Mouse (Mus musculus) adrenal gland, adult 2 months (tissue): ENCODE measurements around the gene Elmsan1. TPM values are rescaled to one million over a fixed set of nuclear protein-coding genes. Genes with fewer than 3 reads are reported as not detected.

Experiments
- DNase-seq: peaks from one replicate; pipeline ENCODE4 v3.0.0; 2021
- polyA plus RNA-seq: library from polyadenylated mRNA; depleted of rRNA; stranded (reverse); fragments of >200 nt; gene quantifications from 2 replicates; pipeline ENCODE4 v1.2.3, GENCODE M21; 2012
- total RNA-seq, 2 experiments: library from RNA; stranded (reverse); gene quantifications; 2 replicates each; pipeline ENCODE4 v1.2.3; 2021

The Elmsan1 gene
- total and polyA plus RNA-seq, 3 experiments = 17.0 to 22.7 (median 20.4) TPM

GRCm38 (mm10) chr12:84151911-84152310, 66.8 kb downstream of the Elmsan1 start:
- DNase-seq = no peak

DNA sequence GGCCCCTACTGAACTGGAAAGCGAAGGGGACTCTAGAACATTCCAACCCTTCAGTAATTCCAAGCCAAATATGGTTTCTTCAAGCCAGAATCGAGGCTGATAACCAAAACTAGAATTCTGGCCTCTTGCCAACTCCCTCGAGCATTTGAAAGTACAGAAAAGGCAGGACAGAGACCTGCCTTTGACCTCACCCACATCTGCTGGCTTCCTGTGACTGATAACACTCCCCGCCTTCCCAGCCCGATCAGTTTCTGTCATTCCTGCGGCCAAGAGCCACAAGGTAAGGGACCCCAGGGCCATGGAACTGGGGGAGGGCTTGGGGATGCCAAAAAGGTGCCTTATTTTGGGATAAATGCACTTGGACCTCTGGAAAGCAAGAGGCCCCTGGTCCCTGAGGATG, 67.7 kb downstream of the Elmsan1 start:
- peak; percentile 30 for DNase-seq

- DNase-seq = no peak
These were observed 68.7 kb downstream of the Elmsan1 start for GRCm38 (mm10) chr12:84149971-84150370.

DNA sequence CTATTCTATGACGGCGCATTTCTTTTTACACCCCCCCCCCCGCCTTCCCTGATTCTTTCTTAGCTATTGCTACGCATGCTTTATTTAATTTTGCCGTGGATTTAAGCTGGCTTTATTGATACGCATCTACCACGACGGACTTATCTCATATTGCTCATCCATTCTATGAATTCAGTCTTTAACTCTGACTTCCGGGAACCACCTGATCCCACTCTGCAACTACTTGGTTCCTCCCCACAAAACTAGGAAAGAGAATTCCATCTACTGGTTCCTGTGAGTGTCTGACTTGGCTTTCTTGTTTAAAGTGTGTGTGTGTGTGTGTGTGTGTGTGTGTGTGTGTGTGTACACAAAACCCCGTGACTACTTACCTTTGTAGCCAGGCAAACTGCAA, 70.1 kb downstream of the Elmsan1 start:
- DNase-seq = no peak

DNA sequence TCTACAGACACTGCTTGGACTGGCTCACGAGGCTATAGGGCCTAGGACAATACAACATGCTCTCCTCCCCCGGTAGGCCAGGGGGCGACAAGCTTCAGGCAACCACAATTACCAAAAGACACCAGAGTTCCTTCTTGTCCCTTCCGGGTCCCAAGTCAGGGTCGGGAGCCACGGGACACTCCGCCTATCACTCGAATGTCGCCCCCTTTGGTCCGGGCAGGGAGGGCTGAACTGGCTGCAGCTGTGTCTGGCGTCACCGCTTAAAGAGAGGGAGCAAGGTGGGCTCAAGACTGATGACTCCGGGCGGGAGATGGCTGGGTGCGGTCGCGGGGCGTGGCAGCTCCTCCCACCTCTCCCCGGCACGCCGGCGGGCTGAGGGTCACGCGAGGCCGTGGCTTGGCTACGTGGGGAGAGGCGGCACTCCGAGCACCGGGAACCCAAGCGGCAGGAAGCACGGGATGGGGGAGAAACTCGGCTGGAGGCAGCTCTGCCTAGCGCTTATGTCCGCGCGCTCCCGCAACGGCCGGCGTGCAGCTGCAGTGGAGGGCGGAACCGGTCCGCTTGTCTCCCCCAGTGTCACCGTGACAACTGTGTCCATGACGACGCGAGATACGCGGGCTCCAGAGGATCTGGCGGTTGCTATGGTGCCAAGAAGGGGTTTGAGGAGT, 70.6 kb downstream of the Elmsan1 start, which contains the start of gene Pnma1:
Pnma1 (minus strand) TSS at position 536 of the 668 bp plus-strand sequence.
- DNase-seq = peak; percentile 71

DNA sequence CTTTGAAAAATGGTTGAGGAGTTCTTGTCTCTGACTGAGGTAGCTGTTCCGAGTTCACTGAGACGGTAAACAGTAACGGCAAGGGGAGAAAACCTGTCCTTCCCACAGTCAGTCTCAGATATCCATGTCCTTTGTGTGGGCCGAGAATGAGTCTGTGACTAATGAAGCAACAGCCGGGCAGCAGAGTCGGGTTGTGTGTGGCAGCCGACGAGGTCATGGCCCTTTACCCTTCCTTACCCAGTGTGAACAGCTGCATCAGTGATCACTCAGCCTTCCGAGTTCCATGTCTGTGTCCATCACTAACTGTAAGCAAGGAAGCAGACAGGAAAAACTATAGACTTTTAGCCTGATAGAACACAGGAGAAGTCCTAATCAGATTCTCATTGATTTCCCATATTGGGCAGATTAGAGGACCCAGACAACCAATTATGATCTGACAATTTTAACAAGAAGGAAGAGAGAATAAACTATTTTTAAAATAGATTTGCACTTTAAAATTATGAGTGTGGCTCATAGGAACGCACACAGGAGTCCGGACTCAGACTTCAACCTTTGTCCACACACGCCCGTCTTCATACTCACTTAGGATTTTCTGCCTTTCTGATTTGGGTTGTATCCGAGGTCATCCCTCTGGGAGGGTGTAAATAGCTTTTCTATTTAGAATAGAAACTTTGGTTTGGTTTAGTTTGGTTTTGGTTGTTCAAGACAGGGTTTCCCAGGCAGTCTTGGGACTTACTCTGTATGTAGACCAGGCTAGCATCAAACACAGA, 76.2 kb downstream of the Elmsan1 start:
- DNase-seq = peak; percentile 57

DNA sequence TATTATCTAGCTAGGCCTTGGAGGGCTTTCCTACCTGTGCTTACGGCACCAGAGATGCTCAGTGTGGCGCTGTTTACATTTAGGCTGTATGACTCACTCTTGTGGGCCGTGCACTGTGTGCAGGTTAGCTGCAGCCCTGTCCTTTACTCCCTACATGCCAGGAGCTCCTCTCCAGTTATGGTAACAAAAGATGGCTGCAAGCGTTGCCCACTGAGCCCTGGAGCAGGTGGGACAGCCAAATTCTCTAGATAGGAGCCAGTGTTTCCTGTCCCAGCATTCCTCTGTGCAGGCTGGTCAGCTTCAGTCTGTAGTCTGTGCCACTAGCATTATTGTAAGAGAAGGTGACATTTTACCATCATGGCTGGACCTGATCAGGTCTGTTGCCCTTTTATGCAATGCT, 77.4 kb downstream of the Elmsan1 start:
- no peak for DNase-seq

GRCm38 (mm10) chr12:84140135-84140534, 78.5 kb downstream of the Elmsan1 start:
- DNase-seq = no peak

DNA sequence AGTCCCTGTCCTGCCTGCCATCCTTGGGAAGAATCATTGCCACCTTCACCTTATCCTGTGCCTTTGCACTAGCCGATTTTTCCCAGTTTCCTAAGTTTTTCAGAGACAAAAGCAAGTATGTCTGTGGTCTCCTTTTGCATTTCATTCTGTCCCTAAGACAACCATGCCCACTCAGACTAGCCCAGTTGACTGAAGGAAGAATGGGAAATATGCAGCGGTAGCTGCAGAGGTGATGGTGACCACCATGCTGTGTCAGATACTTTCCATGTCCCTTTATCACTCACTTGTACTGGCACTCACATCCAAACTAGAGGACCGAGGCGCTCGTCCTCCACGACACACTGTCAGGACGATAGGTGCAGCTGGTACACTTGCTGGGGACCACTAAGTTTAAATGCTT, 81.5 kb downstream of the Elmsan1 start:
- DNase-seq = no peak

DNA sequence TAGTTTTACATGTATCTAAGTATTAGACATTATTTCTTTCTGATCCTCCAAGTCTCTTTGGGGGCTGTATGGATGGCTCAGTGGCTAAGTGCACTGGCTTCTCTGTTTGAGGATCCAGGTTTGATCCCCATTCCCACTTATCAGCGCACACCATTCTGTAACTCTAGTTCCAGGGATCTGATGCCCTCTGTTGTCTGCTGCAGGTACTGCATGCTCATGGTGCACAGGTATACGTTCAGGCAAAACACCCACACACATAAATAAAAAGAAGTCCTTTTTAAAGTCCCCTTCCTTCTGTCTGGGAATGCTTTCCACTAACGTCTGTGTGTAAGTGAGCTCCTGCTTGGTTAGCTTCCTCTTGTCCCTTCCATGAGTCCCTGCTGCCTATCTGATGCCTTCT, 86.4 kb downstream of the Elmsan1 start:
- no peak for DNase-seq

DNA sequence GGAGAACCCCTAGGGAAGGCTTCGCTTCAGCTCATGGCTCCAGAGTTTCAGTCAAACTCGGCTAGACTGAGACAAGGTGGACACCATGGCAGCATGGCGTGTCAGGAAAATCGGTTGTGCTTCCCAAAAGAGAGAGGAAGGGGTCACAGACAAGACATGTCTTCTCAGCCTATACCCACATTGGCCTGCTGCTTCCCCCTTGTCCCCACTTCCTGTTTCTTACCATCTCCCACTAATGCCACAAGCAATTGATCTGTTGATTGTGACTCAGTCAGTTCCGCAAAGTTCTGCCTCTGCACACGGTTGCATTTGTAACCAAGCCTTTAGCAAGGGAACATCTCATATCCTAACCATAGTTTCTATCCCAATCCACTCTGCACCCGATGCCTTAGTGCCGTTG, 88.8 kb downstream of the Elmsan1 start:
- DNase-seq = no peak

GRCm38 (mm10) chr12:84128576-84128975, 90.1 kb downstream of the Elmsan1 start:
- DNase-seq = peak; percentile 55

- DNase-seq = no peak
These were observed 91.8 kb downstream of the Elmsan1 start for GRCm38 (mm10) chr12:84126899-84127298.

- no peak for DNase-seq
These were observed 92.8 kb downstream of the Elmsan1 start for GRCm38 (mm10) chr12:84125892-84126291.

- DNase-seq = no peak
These were observed 99.1 kb downstream of the Elmsan1 start for GRCm38 (mm10) chr12:84119584-84119983.

DNA sequence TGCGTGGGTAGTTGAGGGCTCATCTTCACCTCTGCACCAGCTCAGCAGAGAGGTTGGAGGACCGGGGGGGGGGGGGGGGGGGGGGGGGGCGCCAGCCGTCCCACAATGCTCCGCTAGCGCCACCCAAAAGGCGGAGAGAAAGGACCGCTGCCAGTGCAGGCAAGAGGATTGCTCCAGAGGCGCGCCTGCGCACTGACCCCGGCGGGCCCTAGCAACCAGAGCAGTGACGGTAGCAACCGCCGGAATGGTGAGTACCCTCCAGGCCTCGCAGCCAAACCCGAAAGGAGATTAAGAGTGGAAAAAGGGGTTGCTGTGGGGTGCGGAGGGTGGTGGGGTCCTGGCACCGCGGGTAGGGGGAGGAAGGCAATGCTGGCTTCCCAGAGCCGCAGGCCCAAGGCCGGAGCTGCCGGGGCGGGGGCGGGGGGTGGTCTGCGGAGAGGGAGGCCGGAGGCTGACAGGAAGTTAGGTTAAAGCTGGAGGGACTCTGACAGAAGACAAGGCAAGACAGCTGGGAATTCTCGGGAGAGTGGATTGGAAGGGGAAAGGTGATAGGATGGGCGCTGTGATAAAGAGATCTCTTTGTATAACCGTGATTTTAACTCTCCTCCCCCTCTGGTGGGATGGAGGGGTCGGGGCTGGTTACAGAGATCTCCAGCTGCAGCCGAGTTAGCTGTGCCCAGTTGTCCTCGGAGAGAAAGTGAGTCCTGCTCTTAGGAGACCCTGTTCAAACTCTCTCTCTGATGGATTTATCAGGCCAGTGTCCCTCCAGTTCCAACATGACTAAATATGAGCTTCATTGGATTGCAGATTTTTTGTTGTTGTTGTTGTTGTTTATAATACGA, 104.3 kb downstream of the Elmsan1 start, which contains the start of gene Dnal1:
Dnal1 (plus strand) TSS at position 214 of the 842 bp plus-strand sequence.
- DNase-seq = peak; percentile 94

GRCm38 (mm10) chr12:84113676-84114075, 105.0 kb downstream of the Elmsan1 start:
- DNase-seq = no peak

- DNase-seq = no peak
These were observed 107.9 kb downstream of the Elmsan1 start for GRCm38 (mm10) chr12:84110814-84111213.

- no peak for DNase-seq
These were observed 108.8 kb downstream of the Elmsan1 start for GRCm38 (mm10) chr12:84109924-84110323.

DNA sequence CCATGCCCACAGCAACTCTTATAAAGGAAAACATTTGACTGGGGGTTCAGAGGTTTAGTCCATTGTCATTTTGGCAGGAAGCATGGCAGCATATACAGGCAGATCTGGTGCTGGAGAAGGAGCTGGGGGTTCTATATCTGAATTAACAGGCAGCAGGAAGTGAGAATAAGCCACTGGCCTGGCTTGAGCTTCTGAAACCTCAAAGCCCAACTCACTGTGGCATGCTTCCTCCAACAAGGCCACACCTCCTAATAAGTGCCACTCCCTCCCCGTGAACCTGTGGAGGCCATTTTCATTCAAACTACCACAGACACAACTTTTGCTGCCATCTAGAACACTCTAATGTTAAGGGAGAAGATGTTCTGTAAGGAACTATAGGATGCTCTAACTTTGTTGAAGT, 111.0 kb downstream of the Elmsan1 start:
- DNase-seq = no peak

- no peak for DNase-seq
These were observed 111.7 kb downstream of the Elmsan1 start for GRCm38 (mm10) chr12:84107012-84107411.

GRCm38 (mm10) chr12:84101493-84101845, 117.2 kb downstream of the Elmsan1 start:
- no peak for DNase-seq
